Mouse (Mus musculus) limb, embryonic 12.5 days (tissue): ENCODE measurements at regions not wholly inside any gene's neighbourhood (a gene's known extent, or its start where the extent isn't known, plus 50 kb on each side); places are given as distances from the start of the nearest gene placed in this dataset.
A peak's percentile ranks its signal among the peaks of the same experiment; 100 is the strongest.

ENCODE experiments used
- ATAC-seq: fragments of 200-750 bp; cut with Nextera tagmentation; 2 replicates; pipeline ENCODE4 v1.8.0; 2017; ENCODE audit warnings: low read depth, moderate TSS enrichment; ENCODE audit not compliant: insufficient number of reproducible peaks, insufficient read depth, low FRiP score, low TSS enrichment
- H3K27ac ChIP-seq: fragments of 300-500 bp; sonication (generic); 2 replicates; pipeline ENCODE4 v1.5.1; 2016; ENCODE audit warnings: mild to moderate bottlenecking, moderate library complexity
- H3K27me3 ChIP-seq: fragments of 300-500 bp; sonication (generic); 2 replicates; pipeline ENCODE4 v1.6.1; 2016; ENCODE audit warnings: mild to moderate bottlenecking, moderate library complexity
- H3K36me3 ChIP-seq: fragments of 300-500 bp; sonication (generic); 2 replicates; pipeline ENCODE4 v1.6.1; 2016; ENCODE audit warnings: mild to moderate bottlenecking, moderate library complexity
- H3K4me1 ChIP-seq: fragments of 300-500 bp; sonication (generic); replicated peaks from 2 replicates; pipeline ENCODE4 v1.6.1; 2016
- H3K4me2 ChIP-seq: fragments of 300-500 bp; sonication (generic); 2 replicates; pipeline ENCODE4 v1.6.1; 2016; ENCODE audit warnings: mild to moderate bottlenecking, moderate library complexity
- H3K4me3 ChIP-seq: fragments of 300-500 bp; sonication (generic); replicated peaks from 2 replicates; pipeline ENCODE4 v1.5.1; 2016; ENCODE audit warnings: mild to moderate bottlenecking
- H3K9ac ChIP-seq: fragments of 300-500 bp; sonication (generic); replicated peaks from 2 replicates; pipeline ENCODE4 v1.6.1; 2016; ENCODE audit warnings: mild to moderate bottlenecking, moderate library complexity
- H3K9me3 ChIP-seq: fragments of 300-500 bp; sonication (generic); 2 replicates; pipeline ENCODE4 v1.6.1; 2016; ENCODE audit warnings: mild to moderate bottlenecking, moderate library complexity
- WGBS: fragments of 180-500 bp; shearing (Covaris S2); methylation state at CpG from one replicate; pipeline ENCODE4 v1.1.7; 2016; 5-methylcytosine and 5-hydroxymethylcytosine counted together

DNA sequence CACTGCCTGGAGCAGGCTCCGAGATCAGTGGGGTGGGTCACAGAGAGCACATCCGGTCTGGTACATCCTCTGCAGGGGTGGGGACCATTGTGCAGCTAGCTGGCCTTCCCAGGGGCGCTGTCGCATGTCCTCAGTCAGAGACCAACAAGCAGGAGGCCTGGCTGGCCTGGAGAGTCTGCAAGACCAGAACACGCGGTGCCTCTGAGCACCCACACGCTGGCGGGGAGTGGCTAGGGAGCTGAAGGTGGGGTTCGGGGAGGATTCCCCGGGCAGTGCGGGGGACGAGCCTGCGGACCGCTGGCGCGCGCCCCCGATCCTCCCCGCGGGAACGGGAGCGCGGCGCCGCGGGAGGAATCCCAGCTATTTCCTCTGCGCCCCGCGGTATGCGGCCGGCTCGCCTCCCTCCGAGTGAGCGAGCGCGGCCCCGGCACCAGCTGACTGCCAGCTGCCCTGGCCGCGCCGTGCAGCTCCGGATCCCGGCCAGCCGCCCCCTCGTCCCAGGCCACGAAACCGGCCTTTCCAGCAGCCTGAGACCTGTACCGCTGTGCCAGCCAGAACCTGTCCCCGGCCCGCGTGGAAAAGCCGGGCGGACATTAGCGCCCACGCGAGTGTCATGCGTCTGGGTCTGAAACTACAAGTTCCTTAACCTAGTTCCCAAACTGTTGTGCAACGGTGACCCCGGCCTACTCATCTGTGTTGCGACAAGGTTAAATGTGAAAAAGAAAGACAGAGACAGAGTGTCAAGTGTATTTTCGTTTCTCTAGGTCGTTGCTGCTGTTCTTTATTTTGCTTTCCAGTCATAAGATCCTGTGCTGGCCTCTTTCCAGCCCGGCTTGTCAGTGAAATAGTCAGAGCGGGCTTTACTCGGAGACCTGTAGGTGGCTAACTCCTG lies 61.2 kb downstream of the Pkdcc start:
- 5% methylated on average over 64 of the region's 64 CpGs for WGBS
- peaks cover 46% of the 10 kb centered on the region for H3K4me1 ChIP-seq
- peak overlapping the region; percentile 91 for H3K4me2 ChIP-seq

GRCm38 (mm10) chr17:83277117-83277947 lies 62.2 kb downstream of the Pkdcc start:
- no peaks in the 10 kb centered on the region for H3K9me3 ChIP-seq
- peaks cover 25% of the 10 kb centered on the region for H3K27me3 ChIP-seq
- peak overlapping the region; percentile 91 for H3K4me2 ChIP-seq
- peaks cover 46% of the 10 kb centered on the region for H3K4me1 ChIP-seq
- peak overlapping the region; percentile 56 for H3K9ac ChIP-seq
- peak; percentile 29; the same call in 1 of the 2 replicates for ATAC-seq
- peak overlapping the region; percentile 21; the same call in 1 of the 2 replicates for H3K4me3 ChIP-seq
- H3K27ac ChIP-seq = peak overlapping the region; percentile 76
- H3K36me3 ChIP-seq = no peaks in the 10 kb centered on the region
- 21% methylated on average over 26 of the region's 26 CpGs for WGBS

More for the DNA sequence above, 61.2 kb downstream of the Pkdcc start:
- ATAC-seq = peak; percentile 39; the same call in 1 of the 2 replicates
- H3K9me3 ChIP-seq = no peaks in the 10 kb centered on the region
- H3K27me3 ChIP-seq = peaks cover 25% of the 10 kb centered on the region
- peak overlapping the region; percentile 64 for H3K9ac ChIP-seq
- peak overlapping the region; percentile 74 for H3K27ac ChIP-seq
- H3K4me3 ChIP-seq = peak overlapping the region; percentile 53
- no peaks in the 10 kb centered on the region for H3K36me3 ChIP-seq

DNA sequence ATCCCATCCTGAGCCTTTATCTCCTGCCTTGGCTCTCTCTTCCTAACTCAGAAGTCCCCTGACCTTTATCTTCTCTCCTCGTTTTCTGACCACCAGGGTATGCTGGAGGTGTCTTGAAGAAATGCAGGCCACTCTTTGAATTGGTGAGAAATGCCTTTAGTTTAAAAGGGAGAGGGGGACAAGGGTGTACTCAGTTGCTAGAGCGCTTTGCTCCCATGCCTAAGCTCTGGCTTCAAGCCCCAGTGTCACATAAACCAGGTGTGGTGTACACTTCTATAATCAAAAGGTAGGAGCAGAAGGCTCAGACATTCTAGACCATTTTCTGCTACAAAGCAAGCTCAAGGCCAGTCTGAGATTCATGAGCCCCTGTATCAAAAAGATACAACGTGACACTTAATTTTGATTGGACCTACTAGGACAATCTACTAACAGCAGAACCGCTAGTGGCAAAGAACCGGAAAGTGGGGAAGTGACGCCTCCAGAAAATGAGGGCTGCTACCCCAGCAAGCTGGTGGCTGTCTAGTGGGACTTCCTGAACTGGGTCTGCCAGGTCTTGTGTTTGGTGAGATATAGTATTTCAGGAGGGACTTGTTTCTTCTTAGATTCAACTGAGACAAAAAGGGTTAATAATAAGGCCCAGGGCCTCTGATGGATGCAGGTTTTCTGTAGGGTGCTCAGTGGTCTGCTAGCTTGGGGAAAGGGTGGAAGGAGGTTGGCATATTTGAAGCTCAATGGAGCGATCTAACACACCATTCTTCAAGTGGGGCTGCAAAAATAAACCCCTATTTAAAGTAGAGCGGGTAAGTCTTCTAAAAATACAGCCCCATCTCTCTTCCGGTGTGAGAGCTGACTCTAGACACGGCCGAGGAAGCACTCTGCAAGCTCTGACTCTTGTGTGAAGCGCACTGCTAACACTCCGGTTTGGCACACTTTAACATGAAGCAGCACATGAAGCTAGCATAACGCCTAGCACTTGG lies 63.1 kb downstream of the Pkdcc start:
- WGBS = 80% methylated on average over 14 of the region's 14 CpGs
- no peak for ATAC-seq
- peak overlapping the region; percentile 21; the same call in 1 of the 2 replicates for H3K4me3 ChIP-seq
- no peaks in the 10 kb centered on the region for H3K36me3 ChIP-seq
- H3K9ac ChIP-seq = no peak overlapping the region; the same call in 1 of the 2 replicates
- peaks cover 41% of the 10 kb centered on the region for H3K4me1 ChIP-seq
- 0 out of 2 replicates have a peak overlapping the region, but pooled peaks have one; percentile 30 for H3K27ac ChIP-seq
- peaks cover 16% of the 10 kb centered on the region for H3K27me3 ChIP-seq
- peak overlapping the region; percentile 91 for H3K4me2 ChIP-seq
- H3K9me3 ChIP-seq = no peaks in the 10 kb centered on the region

GRCm38 (mm10) chr17:83283328-83283727 lies 67.4 kb upstream of the Eml4 start:
- ATAC-seq = no peak
- H3K4me3 ChIP-seq = no peak overlapping the region
- 83% methylated on average over 3 of the region's 3 CpGs for WGBS
- H3K4me2 ChIP-seq = no peak overlapping the region
- H3K27me3 ChIP-seq = no peaks in the 10 kb centered on the region
- no peaks in the 10 kb centered on the region for H3K36me3 ChIP-seq
- H3K4me1 ChIP-seq = peaks cover 21% of the 10 kb centered on the region
- H3K9ac ChIP-seq = no peak overlapping the region
- H3K9me3 ChIP-seq = no peaks in the 10 kb centered on the region
- no peak overlapping the region for H3K27ac ChIP-seq

GRCm38 (mm10) chr17:83287381-83288142 lies 63.2 kb upstream of the Eml4 start:
- H3K4me1 ChIP-seq = peaks cover 12% of the 10 kb centered on the region
- WGBS = 34% methylated on average over 6 of the region's 6 CpGs
- peak; percentile 82 for ATAC-seq

GRCm38 (mm10) chr17:83288143-83288492 lies 62.6 kb upstream of the Eml4 start:
- Histone ChIP-seq H3K9ac (no peak overlapping the region), H3K9me3 (no peaks in the 10 kb centered on the region), H3K4me1 (peaks cover 12% of the 10 kb centered on the region), H3K4me3 (no peak overlapping the region), H3K27me3 (no peaks in the 10 kb centered on the region), H3K36me3 (no peaks in the 10 kb centered on the region), H3K4me2 (peak overlapping the region; percentile 10; the same call in 1 of the 2 replicates), H3K27ac (peak overlapping the region; percentile 66)
- 11% methylated on average over 7 of the region's 7 CpGs for WGBS
- ATAC-seq = peak; percentile 39; the same call in 1 of the 2 replicates

More at GRCm38 (mm10) chr17:83287381-83288142, 63.2 kb upstream of the Eml4 start:
- Histone ChIP-seq H3K4me3 (no peak overlapping the region), H3K4me2 (peak overlapping the region; percentile 10; the same call in 1 of the 2 replicates), H3K9ac (no peak overlapping the region), H3K36me3 (no peaks in the 10 kb centered on the region), H3K9me3 (no peaks in the 10 kb centered on the region), H3K27me3 (no peaks in the 10 kb centered on the region), H3K27ac (peak overlapping the region; percentile 66)

DNA sequence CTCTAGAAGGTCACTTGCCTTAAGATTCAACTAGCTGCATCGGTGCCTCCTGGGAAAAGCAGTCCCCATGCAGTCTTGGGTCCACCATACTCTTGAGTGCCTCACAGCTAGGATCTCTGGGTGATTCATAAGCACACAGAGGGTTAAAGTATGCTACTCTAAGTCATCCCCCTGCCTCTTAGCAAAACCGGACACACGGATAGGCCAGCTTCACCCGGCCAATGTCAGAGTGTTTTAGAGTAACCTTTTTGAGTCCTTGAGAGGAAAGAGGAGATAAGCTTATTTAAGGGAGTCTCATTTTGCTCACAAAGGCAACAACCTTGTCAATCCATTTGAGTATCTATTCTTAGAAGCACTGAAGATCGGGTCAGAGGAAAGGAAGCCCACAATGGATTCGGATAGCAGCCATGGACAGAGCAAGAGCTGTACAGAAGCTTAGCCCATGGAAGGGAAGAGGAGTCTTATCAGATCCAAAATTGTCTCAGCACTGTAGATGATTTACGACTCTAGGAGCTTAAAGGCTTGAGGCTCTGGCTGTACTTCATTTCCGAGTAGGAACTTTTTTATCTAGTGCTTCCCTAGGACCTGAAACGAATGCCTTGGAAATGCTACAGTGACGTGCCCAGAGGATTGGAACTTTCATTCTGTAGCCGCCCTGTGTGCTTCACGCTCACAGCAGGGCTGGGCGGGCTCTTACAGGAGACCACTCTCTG lies 55.0 kb upstream of the Eml4 start:
- no peak overlapping the region for H3K9ac ChIP-seq
- H3K4me2 ChIP-seq = no peak overlapping the region
- ATAC-seq = no peak
- no peaks in the 10 kb centered on the region for H3K27me3 ChIP-seq
- H3K4me3 ChIP-seq = no peak overlapping the region
- H3K9me3 ChIP-seq = no peaks in the 10 kb centered on the region
- H3K27ac ChIP-seq = no peak overlapping the region
- H3K36me3 ChIP-seq = no peaks in the 10 kb centered on the region
- WGBS = 70% methylated on average over 13 of the region's 13 CpGs
- no peaks in the 10 kb centered on the region for H3K4me1 ChIP-seq

DNA sequence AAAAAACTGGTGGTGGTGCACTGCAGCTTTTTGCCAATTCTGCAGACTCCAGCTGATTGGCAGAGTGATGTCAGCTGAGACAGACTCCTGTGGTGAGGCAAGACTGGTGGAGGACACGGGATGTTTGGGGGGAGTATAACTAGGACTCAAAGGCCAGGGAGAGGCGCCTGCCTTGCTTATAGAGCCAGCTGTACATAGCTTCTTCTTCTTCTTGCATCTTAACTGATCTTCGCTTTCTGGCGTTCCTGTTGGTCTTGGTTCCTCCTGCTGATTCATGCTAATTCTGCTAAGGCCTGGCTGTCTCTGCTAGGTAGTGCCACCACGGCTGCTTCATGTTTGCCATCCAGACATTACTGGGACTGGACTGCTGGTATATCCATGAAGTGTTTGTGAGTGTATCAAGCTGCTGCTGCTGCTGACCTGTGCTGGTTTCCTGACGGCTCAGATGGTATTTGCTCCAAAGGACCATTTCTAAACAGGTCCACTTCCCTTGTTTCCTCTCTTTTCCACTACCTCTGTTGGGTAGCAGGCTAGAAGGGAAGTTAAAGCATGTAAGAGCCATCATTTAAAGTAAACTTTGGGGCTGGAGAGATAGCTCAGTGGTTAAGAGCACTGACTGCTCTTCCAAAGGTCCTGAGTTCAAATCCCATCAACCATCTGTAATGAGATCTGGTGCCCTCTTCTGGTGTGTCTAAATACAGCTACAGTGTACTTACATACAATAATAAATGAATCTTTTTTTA lies 53.2 kb upstream of the Eml4 start:
- no peaks in the 10 kb centered on the region for H3K36me3 ChIP-seq
- WGBS = 77% methylated on average over 6 of the region's 6 CpGs
- no peak for ATAC-seq

More for the DNA sequence above, 53.2 kb upstream of the Eml4 start:
- no peaks in the 10 kb centered on the region for H3K9me3 ChIP-seq
- H3K4me3 ChIP-seq = no peak overlapping the region
- no peak overlapping the region for H3K9ac ChIP-seq
- no peaks in the 10 kb centered on the region for H3K27me3 ChIP-seq
- no peaks in the 10 kb centered on the region for H3K4me1 ChIP-seq
- no peak overlapping the region for H3K4me2 ChIP-seq
- no peak overlapping the region for H3K27ac ChIP-seq
